Mouse (Mus musculus) adrenal gland, postnatal 4 days (tissue): ENCODE measurements around the gene Olfr976. TPM values are rescaled to one million over a fixed set of nuclear protein-coding genes. Genes with fewer than 3 reads are reported as not detected.
"Not testable (repeated sequence)": the region's sequence is repeated elsewhere in the genome, so short reads cannot be mapped to it uniquely, and the experiment has no call there.

Source experiments
- DNase-seq, 2 experiments: peaks; one replicate each; pipeline ENCODE4 v3.0.0; 2021 to 2022; ENCODE audit warnings: low spot score in 2 of 2, mixed read lengths in 2 of 2
- long read RNA-seq, 2 experiments: library from polyadenylated mRNA; stranded (forward); transcript quantifications; one replicate each; pipeline ENCODE4 v2.0.0; 2021
- total RNA-seq, 2 experiments: library from RNA; stranded (reverse); gene quantifications; 2 replicates each; pipeline ENCODE4 v1.2.3; 2021

Olfr976 gene
- total RNA-seq: not detected
- long read RNA-seq, experiment 1: 0 reads
- long read RNA-seq, experiment 2: 0 reads

DNA sequence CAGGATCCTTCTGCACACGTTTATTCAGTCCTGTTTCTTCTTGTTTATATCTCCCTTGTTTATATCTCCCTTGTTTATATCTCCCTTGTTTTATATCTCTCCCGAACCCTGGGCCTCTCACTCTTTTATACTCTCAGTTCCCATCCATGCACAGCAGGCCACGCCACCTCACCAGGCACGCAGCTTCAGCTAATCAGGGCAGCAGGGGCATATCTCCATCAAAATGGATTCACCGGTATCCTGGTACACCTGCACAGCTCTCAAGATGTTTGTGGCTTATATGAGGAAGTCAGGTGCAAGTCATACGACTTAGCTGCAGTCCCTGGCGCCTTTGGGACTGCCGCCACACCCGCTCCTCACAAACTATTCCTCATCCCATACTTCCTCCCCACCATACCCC, at the start of gene Olfr976:
Olfr976 (minus strand) TSS at position 101 of the 400 bp plus-strand sequence.
- DNase-seq: not testable (repeated sequence)

- no peak for DNase-seq
Measured at GRCm38 (mm10) chr9:40009482-40009881, 48.5 kb upstream of the Olfr976 start, which contains the start of gene Olfr980. Gene Olfr980, minus strand, starts transcription at chr9:40009582.

DNA sequence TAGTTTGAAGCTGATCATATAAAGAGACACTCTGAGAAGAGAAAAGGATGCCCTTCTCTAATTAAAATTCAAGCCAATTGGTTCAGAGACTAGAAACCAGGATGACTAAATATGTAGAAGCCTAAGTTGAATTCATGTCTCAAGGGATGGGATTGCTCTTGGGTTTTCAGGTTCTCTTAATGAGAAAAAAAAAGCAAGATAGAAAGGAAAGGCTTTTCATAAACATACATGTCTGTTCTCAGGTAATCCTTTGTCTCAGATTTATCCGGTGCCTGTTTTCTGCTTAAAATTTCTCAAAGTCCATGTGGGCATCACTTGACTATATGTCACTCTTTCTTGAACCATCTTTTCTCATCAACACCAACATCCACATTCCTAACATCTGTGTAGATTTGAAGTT, 42.4 kb upstream of the Olfr976 start, which contains the start of gene Olfr979:
Olfr979 (minus strand) TSS at position 101 of the 400 bp plus-strand sequence.
- no peak for DNase-seq

- DNase-seq: no peak
Measured at GRCm38 (mm10) chr9:39991813-39992212, 30.9 kb upstream of the Olfr976 start, which contains the start of gene Olfr978. Gene Olfr978, plus strand, starts transcription at chr9:39992113.

DNA sequence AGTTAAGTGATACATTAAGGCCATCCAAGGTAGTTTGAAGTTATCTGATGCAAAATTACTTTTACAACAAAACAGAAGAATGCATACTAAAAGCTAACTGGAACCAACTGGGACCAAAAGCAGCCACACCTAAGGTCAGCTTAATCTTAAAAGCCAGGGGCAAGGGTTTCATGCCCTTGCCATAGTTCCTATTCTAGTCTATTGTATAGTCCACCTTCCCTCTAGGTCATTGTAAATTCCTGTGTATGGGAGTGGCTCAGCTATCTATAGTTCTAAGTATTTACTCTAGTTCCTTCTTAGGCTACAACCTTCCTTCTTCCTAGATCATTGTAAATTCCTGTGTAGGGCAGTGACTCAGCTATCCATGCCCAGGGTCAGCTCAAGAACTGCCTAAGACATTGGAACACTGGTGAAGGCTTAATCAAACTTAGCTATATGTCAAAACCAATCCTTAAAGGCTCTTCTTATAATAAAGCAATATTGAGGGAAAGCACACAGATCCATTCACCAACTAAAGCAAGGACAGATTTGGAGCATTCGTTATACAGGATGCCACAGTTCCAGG, 15.7 kb upstream of the Olfr976 start:
- not testable (repeated sequence) for DNase-seq

DNA sequence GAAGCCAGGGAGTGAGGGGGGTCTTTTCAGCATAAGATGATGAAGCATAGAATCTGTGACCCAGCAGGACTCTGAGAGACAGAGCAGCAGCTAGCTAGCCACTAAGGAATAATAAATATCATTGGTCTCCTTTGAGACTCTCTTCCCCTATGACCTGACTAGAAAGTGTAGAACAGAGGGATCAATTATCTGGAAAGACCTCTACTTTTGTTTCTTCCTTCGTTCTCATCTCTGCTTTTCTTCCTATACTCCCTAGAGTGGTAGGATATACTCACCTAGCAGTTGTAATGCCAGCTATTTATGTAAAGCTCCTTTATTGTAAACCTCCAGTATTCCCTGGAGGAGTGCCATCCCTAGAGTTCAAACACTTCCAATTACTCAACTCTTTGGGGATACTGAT, 9.0 kb downstream of the Olfr976 start, which contains the start of gene Olfr975:
Olfr975 (minus strand) TSS at position 101 of the 400 bp plus-strand sequence.
- DNase-seq: no peak

- no peak for DNase-seq
Measured at GRCm38 (mm10) chr9:39937201-39937600, 23.7 kb downstream of the Olfr976 start, which contains the start of gene Olfr974. Gene Olfr974, plus strand, starts transcription at chr9:39937501.

- DNase-seq: not testable (repeated sequence)
Measured at GRCm38 (mm10) chr9:39928837-39929236, 32.1 kb downstream of the Olfr976 start.

DNA sequence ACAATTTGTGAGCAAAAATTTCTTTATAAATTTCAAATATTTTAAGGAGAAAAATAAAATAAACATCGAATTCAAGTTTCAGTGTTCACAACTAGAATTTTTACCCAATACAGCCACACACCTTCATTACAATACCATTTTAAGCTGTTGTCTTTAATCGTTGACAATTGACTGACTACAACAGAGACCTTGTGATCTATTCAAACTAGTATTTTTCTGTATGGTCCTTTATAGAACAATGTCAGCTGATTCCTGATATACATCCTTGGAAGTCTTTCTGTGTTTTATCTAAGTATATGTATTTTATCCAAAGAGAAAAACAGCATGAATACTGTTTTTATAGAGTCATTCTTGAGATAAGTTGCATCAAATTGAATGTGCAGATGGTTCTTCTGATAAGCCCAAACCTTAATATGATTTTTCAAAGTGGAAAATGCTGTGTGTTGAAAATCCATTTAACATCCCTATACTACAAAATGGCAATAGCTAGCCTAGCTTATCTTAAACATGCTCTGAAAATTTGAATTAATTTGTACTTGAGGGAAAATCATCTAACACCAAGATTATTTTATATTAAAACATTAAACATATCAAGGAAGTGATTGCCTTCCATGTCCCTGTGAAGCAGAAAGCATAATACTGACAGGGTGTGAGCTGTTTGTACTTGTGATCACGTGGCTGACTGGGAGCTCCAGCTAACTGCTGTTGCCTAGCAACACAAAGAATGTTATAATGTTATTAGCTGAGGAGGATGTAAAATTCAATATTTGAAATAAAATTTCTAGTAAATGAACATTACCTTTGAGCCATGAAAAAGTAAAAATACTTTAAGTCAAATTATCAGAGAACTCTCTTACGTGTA, 32.7 kb downstream of the Olfr976 start:
- DNase-seq: not testable (repeated sequence)

- DNase-seq: no peak
Measured at GRCm38 (mm10) chr9:39909939-39910338, 51.0 kb downstream of the Olfr976 start.

- DNase-seq: no peak
Measured at GRCm38 (mm10) chr9:39907036-39907435, 53.9 kb downstream of the Olfr976 start, which contains the start of gene Olfr229. Gene Olfr229, plus strand, starts transcription at chr9:39907336.

- DNase-seq: no peak
Measured at GRCm38 (mm10) chr9:39905106-39905505, 55.8 kb downstream of the Olfr976 start.

Other genes with a start within 250 kb of the Olfr976 start
- not detected for gene Olfr965, start 249.8 kb downstream of the Olfr976 start, total RNA-seq
- gene Olfr150, start 230.2 kb downstream of the Olfr976 start, total RNA-seq: not detected
- not detected for gene Olfr967, start 214.9 kb downstream of the Olfr976 start, total RNA-seq
- not detected for gene Olfr968, start 177.9 kb downstream of the Olfr976 start, total RNA-seq
- not detected for gene Olfr969, start 170.2 kb downstream of the Olfr976 start, total RNA-seq
- gene Olfr970, start 152.3 kb downstream of the Olfr976 start, total RNA-seq: not detected
- gene Olfr971, start 124.3 kb downstream of the Olfr976 start, total RNA-seq: not detected
- not detected for gene Olfr972, start 94.7 kb downstream of the Olfr976 start, total RNA-seq
- not detected for gene Olfr229, start 53.8 kb downstream of the Olfr976 start, total RNA-seq
- gene Olfr974, start 23.6 kb downstream of the Olfr976 start, total RNA-seq: not detected
- not detected for gene Olfr975, start 9.1 kb downstream of the Olfr976 start, total RNA-seq
- gene Olfr978, start 31.0 kb upstream of the Olfr976 start, total RNA-seq: not detected
- not detected for gene Olfr979, start 42.3 kb upstream of the Olfr976 start, total RNA-seq
- not detected for gene Olfr980, start 48.4 kb upstream of the Olfr976 start, total RNA-seq
- gene Olfr981, start 60.3 kb upstream of the Olfr976 start, total RNA-seq: not detected
- gene Olfr982, start 112.7 kb upstream of the Olfr976 start, total RNA-seq: not detected
- not detected for gene Olfr983, start 132.5 kb upstream of the Olfr976 start, total RNA-seq
- gene Olfr984, start 153.1 kb upstream of the Olfr976 start, total RNA-seq: not detected
- gene Olfr985, start 169.1 kb upstream of the Olfr976 start, total RNA-seq: not detected
- gene Tmem225, start 187.0 kb upstream of the Olfr976 start, total RNA-seq: not detected
- gene Olfr986, start 219.8 kb upstream of the Olfr976 start, total RNA-seq: not detected
- 1 to 10 TPM; 8.0 to 8.1 TPM for gene Zfp202, start 231.2 kb upstream of the Olfr976 start, total RNA-seq